Comparison of ENCODE assay signal across 23 mouse cellular contexts in genomic region chr6:17990173-17991028, GRCm38 (mm10). TPM values are rescaled to one million over a fixed set of nuclear protein-coding genes. Genes with fewer than 3 reads are reported as not detected.
DNase-seq lines count a peak whose midpoint lies in the region; ATAC-seq and TF ChIP-seq lines count a peak whose summit lies in the region.
"Had no signal": no experiment of that assay in that cellular context is flagged by ENCODE, and none has a peak within 500 bp of the region (broad histone marks: within the 10 kb centered on the region; RNA-seq: fewer than 3 reads in every experiment).

No protein-coding gene starts in this region.

- TF ChIP-seq CTCF in intestine, postnatal 0 days (IDR thresholded peaks at IDR 0.05; ENCODE audit: low read depth), result no peak
- no peak for TF ChIP-seq CTCF in left cerebral cortex, adult 2 months (IDR thresholded peaks at IDR 0.05)

- H3K4me2 ChIP-seq in intestine, embryonic 14.5 days (ENCODE audit: low read length), result no peak overlapping the region
- no peak overlapping the region for H3K4me2 ChIP-seq in intestine, embryonic 15.5 days (replicated peaks)
- no peak overlapping the region for H3K4me2 ChIP-seq in intestine, embryonic 16.5 days (ENCODE audit: low read depth, low read length)
- no peak overlapping the region for H3K4me2 ChIP-seq in intestine, postnatal 0 days (replicated peaks; ENCODE audit: low read depth)

- H3K9ac ChIP-seq in intestine, embryonic 14.5 days (ENCODE audit: low read length), result no peak overlapping the region
- no peak overlapping the region for H3K9ac ChIP-seq in intestine, embryonic 15.5 days
- H3K9ac ChIP-seq in intestine, embryonic 16.5 days (ENCODE audit: low read depth, low read length), result no peak overlapping the region
- no peak overlapping the region for H3K9ac ChIP-seq in intestine, postnatal 0 days (ENCODE audit: low read depth, low read length)

- intact Hi-C loops in left cerebral cortex, postnatal 25 days (cut with DNase I), result no loop called here
- intact Hi-C loops in left cerebral cortex, adult 2 months (cut with DNase I), result no loop called here

- DNase-seq in intestine, embryonic 14.5 days (ENCODE audit: low spot score), result no peak
- DNase-seq in left cerebral cortex, postnatal 25 days (ENCODE audit: low spot score in 2 of 2), result no peak
- no peak for DNase-seq in layer of hippocampus, adult 9-11 months
- no peak for DNase-seq in left cerebral cortex, adult 2 months (ENCODE audit: extremely low spot score in 1 of 2, low spot score in 2 of 2)
- DNase-seq: adrenal gland, adult 2 months; adrenal gland, adult 8-10 months; adrenal gland, postnatal 10 days; adrenal gland, postnatal 14 days; adrenal gland, postnatal 25 days; adrenal gland, postnatal 36 days; B cell, adult 2 months; cerebellum, adult 11 months; cerebellum, adult 11-12 months had no signal

- no peak overlapping the region for H3K27ac ChIP-seq in intestine, embryonic 14.5 days (ENCODE audit: low read depth)
- no peak overlapping the region for H3K27ac ChIP-seq in intestine, embryonic 15.5 days
- no peak overlapping the region for H3K27ac ChIP-seq in intestine, embryonic 16.5 days (ENCODE audit: low read length)
- H3K27ac ChIP-seq in intestine, postnatal 0 days (ENCODE audit: low read depth, low read length), result no peak overlapping the region
- no peak overlapping the region for H3K27ac ChIP-seq in left cerebral cortex, adult 2 months

- H3K9me3 ChIP-seq in intestine, embryonic 14.5 days (ENCODE audit: control insufficient read depth, low read length), result no peaks in the 10 kb centered on the region
- H3K9me3 ChIP-seq in intestine, embryonic 15.5 days, result no peaks in the 10 kb centered on the region
- H3K9me3 ChIP-seq in intestine, embryonic 16.5 days (ENCODE audit: control insufficient read depth, low read length), result no peaks in the 10 kb centered on the region
- H3K9me3 ChIP-seq in intestine, postnatal 0 days (ENCODE audit: control insufficient read depth), result no peaks in the 10 kb centered on the region
- H3K9me3 ChIP-seq: G1E had no signal

- no peaks in the 10 kb centered on the region for H3K27me3 ChIP-seq in intestine, embryonic 14.5 days (replicated peaks; ENCODE audit: control insufficient read depth, insufficient read depth, low read length)
- no peaks in the 10 kb centered on the region for H3K27me3 ChIP-seq in intestine, embryonic 15.5 days (replicated peaks)
- no peaks in the 10 kb centered on the region for H3K27me3 ChIP-seq in intestine, embryonic 16.5 days (replicated peaks; ENCODE audit: control insufficient read depth, insufficient read depth, low read length)
- H3K27me3 ChIP-seq in intestine, postnatal 0 days (replicated peaks; ENCODE audit: control insufficient read depth, insufficient read depth, low read length), result no peaks in the 10 kb centered on the region
- H3K27me3 ChIP-seq: CH12.LX, Patski had no signal

- H3K4me3 ChIP-seq in intestine, embryonic 14.5 days (ENCODE audit: low read depth, low read length), result no peak overlapping the region
- H3K4me3 ChIP-seq in intestine, embryonic 15.5 days (replicated peaks), result no peak overlapping the region
- H3K4me3 ChIP-seq in intestine, embryonic 16.5 days (ENCODE audit: low read length), result no peak overlapping the region
- H3K4me3 ChIP-seq in intestine, postnatal 0 days (ENCODE audit: low read depth, low read length), result no peak overlapping the region
- no peak overlapping the region for H3K4me3 ChIP-seq in left cerebral cortex, adult 2 months

- ATAC-seq in intestine, embryonic 14.5 days (replicated peaks; ENCODE audit: low FRiP score, low TSS enrichment, low read depth), result peak; percentile 91
- ATAC-seq in intestine, embryonic 15.5 days, result peak; percentile 90
- peak; percentile 94 for ATAC-seq in intestine, embryonic 16.5 days
- peak; percentile 81 for ATAC-seq in intestine, postnatal 0 days
- ATAC-seq in megakaryocyte-erythroid progenitor cell, adult 5-6 weeks (replicated peaks; ENCODE audit: low FRiP score, low TSS enrichment, poor library complexity, severe bottlenecking), result no peak
- ATAC-seq: activated CD4-positive, CD25-positive, alpha-beta regulatory T cell, adult 4 months; CD4-positive, CD25-positive, alpha-beta regulatory T cell, adult 4 months; Patski had no signal

- no peaks in the 10 kb centered on the region for H3K36me3 ChIP-seq in intestine, embryonic 14.5 days (ENCODE audit: control insufficient read depth, insufficient read depth, low read length)
- H3K36me3 ChIP-seq in intestine, embryonic 15.5 days, result no peaks in the 10 kb centered on the region
- H3K36me3 ChIP-seq in intestine, embryonic 16.5 days (ENCODE audit: control insufficient read depth, insufficient read depth, low read length), result no peaks in the 10 kb centered on the region
- H3K36me3 ChIP-seq in intestine, postnatal 0 days (ENCODE audit: control insufficient read depth, insufficient read depth), result no peaks in the 10 kb centered on the region
- H3K36me3 ChIP-seq: G1E had no signal

- no peaks in the 10 kb centered on the region for H3K4me1 ChIP-seq in intestine, embryonic 14.5 days (replicated peaks; ENCODE audit: control insufficient read depth, insufficient read depth, low read length)
- no peaks in the 10 kb centered on the region; the same call in 1 of the 2 replicates for H3K4me1 ChIP-seq in intestine, embryonic 15.5 days (replicated peaks)
- H3K4me1 ChIP-seq in intestine, embryonic 16.5 days (ENCODE audit: control insufficient read depth, insufficient read depth, low read length), result no peaks in the 10 kb centered on the region
- H3K4me1 ChIP-seq in intestine, postnatal 0 days (replicated peaks; ENCODE audit: control insufficient read depth, insufficient read depth, low read length), result no peaks in the 10 kb centered on the region

- 79% methylated on average over 9 of the region's 9 CpGs for WGBS in intestine, embryonic 14.5 days
- 68% methylated on average over 9 of the region's 9 CpGs for WGBS in intestine, embryonic 15.5 days
- WGBS in intestine, embryonic 16.5 days, result 64% methylated on average over 9 of the region's 9 CpGs
- 50% methylated on average over 9 of the region's 9 CpGs for WGBS in intestine, postnatal 0 days

RNA-seq across cellular contexts. Expression of gene Wnt2, which starts 40.0 kb away (rescaled TPM):
- polyA plus RNA-seq in intestine, embryonic 14.5 days (2014; fragmentation: Nextera tagmentation; extraction: Ambion mirVana), result 0.35 and 0.66 TPM in 2 replicates
- polyA plus RNA-seq in intestine, embryonic 15.5 days (2015; fragmentation: Nextera tagmentation; extraction: Ambion mirVana), result 0.58 and 0.79 TPM in 2 replicates
- 0.33 and 0.44 TPM in 2 replicates for polyA plus RNA-seq in intestine, embryonic 16.5 days (2015; fragmentation: Nextera tagmentation; extraction: Ambion mirVana)
- polyA plus RNA-seq in intestine, postnatal 0 days (2015; fragmentation: Nextera tagmentation; extraction: Ambion mirVana), result 0.34 and 0.57 TPM in 2 replicates
- 1 to 10 TPM; 5.9 to 7.0 TPM for total RNA-seq in left cerebral cortex, postnatal 25 days (2021)
- not detected in 2 replicates for total RNA-seq in megakaryocyte-erythroid progenitor cell, adult 5-6 weeks (2014; fragmentation: Nextera tagmentation)
- total RNA-seq in megakaryocyte-erythroid progenitor cell, adult 5-6 weeks (2017), result not detected in 2 replicates
- 1 to 10 TPM; 6.7 to 6.8 TPM for total RNA-seq in left cerebral cortex, adult 2 months (2021)
- total RNA-seq: CH12.LX, MEL had no signal
- polyA plus RNA-seq: activated CD4-positive, CD25-positive, alpha-beta regulatory T cell, adult 4 months; CD4-positive, CD25-positive, alpha-beta regulatory T cell, adult 4 months; Patski had no signal
